Mouse (Mus musculus) spleen, postnatal 10 days (tissue): ENCODE measurements around the gene Nfkbib.

Experiments used
- DNase-seq, 2 experiments: peaks; one replicate each; pipeline ENCODE4 v3.0.0; 2021 to 2022; ENCODE audit warnings: low spot score in 2 of 2

The Nfkbib gene

GRCm38 (mm10) chr7:28767462-28767965 is at the start of gene Nfkbib:
Nfkbib (minus strand) TSS chr7:28767512.
- no peak for DNase-seq

- DNase-seq, result no peak
Measured at GRCm38 (mm10) chr7:28816920-28817319, 49.6 kb upstream of the Nfkbib start.

GRCm38 (mm10) chr7:28816201-28816600 is 48.9 kb upstream of the Nfkbib start:
- DNase-seq, result peak in 1 of 2 experiments; percentile 54

- DNase-seq, result no peak
Measured at GRCm38 (mm10) chr7:28815230-28815629, 47.9 kb upstream of the Nfkbib start.

GRCm38 (mm10) chr7:28814306-28815034 is 47.2 kb upstream of the Nfkbib start:
- DNase-seq, result no peak

GRCm38 (mm10) chr7:28812949-28813348 is 45.6 kb upstream of the Nfkbib start:
- DNase-seq, result no peak

- no peak for DNase-seq
Measured at GRCm38 (mm10) chr7:28812436-28812835, 45.1 kb upstream of the Nfkbib start.

GRCm38 (mm10) chr7:28811640-28812275 is 44.4 kb upstream of the Nfkbib start:
- DNase-seq, result no peak

- peak; percentile 81 to 94 for DNase-seq
Measured at GRCm38 (mm10) chr7:28811228-28811627, 43.9 kb upstream of the Nfkbib start.

- peak; percentile 96 to 99 for DNase-seq
Measured at GRCm38 (mm10) chr7:28810107-28811066, 43.1 kb upstream of the Nfkbib start.

GRCm38 (mm10) chr7:28809401-28810089 is 42.2 kb upstream of the Nfkbib start:
- DNase-seq, result peak; percentile 71 to 80

GRCm38 (mm10) chr7:28808957-28809393 is 41.7 kb upstream of the Nfkbib start:
- peak; percentile 92 to 93 for DNase-seq

GRCm38 (mm10) chr7:28808221-28808941 is 41.1 kb upstream of the Nfkbib start, which contains the start of gene Hnrnpl:
Hnrnpl (plus strand) TSS chr7:28808541.
- DNase-seq, result peak in 1 of 2 experiments; percentile 45

- DNase-seq, result no peak
Measured at GRCm38 (mm10) chr7:28807641-28808220, 40.4 kb upstream of the Nfkbib start.

GRCm38 (mm10) chr7:28806869-28807268 is 39.6 kb upstream of the Nfkbib start:
- DNase-seq, result peak in 1 of 2 experiments; percentile 68

- DNase-seq, result no peak
Measured at GRCm38 (mm10) chr7:28803756-28804155, 36.4 kb upstream of the Nfkbib start.

GRCm38 (mm10) chr7:28802846-28803588 is 35.7 kb upstream of the Nfkbib start:
- DNase-seq, result peak in 1 of 2 experiments; percentile 31

GRCm38 (mm10) chr7:28801901-28802670 is 34.8 kb upstream of the Nfkbib start:
- DNase-seq, result no peak
